Mouse (Mus musculus) heart, adult 2 months (tissue): Measurements from ENCODE around the gene Efhd1. TPM values are rescaled to one million over a fixed set of nuclear protein-coding genes. Genes with fewer than 3 reads are reported as not detected.

Experiments used
- DNase-seq, 2 experiments: peaks; one replicate each; pipeline ENCODE4 v3.0.0; 2021
- H3K27ac ChIP-seq: fragments of 200-600 bp; 2 replicates; pipeline ENCODE4 v1.8.1; 2022
- H3K27me3 ChIP-seq: fragments of 200-500 bp; 2 replicates; pipeline ENCODE4 v1.6.1; 2012; ENCODE audit warnings: mild to moderate bottlenecking, low read length, inconsistent platforms, mixed read lengths; ENCODE audit not compliant: control insufficient read depth, insufficient read depth
- H3K36me3 ChIP-seq: fragments of 200-500 bp; 2 replicates; pipeline ENCODE4 v1.6.1; 2012; ENCODE audit warnings: low read length, inconsistent platforms; ENCODE audit not compliant: control insufficient read depth, insufficient read depth
- H3K4me1 ChIP-seq: fragments of 200-500 bp; 2 replicates; pipeline ENCODE4 v1.6.1; 2011; ENCODE audit warnings: low read length; ENCODE audit not compliant: control insufficient read depth, insufficient read depth
- H3K4me3 ChIP-seq: fragments of 200-600 bp; 2 replicates; pipeline ENCODE4 v1.8.1; 2022
- H3K79me2 ChIP-seq: fragments of 200-500 bp; replicated peaks from 2 replicates; pipeline ENCODE4 v1.6.1; 2012; ENCODE audit warnings: mild to moderate bottlenecking, inconsistent platforms, low read length, moderate library complexity, mixed read lengths; ENCODE audit not compliant: control insufficient read depth, insufficient read depth
- H3K9ac ChIP-seq: fragments of 200-500 bp; 2 replicates; pipeline ENCODE4 v1.6.1; 2012; ENCODE audit warnings: low read depth, mild to moderate bottlenecking, control low read depth, inconsistent platforms, low read length, mixed read lengths
- CTCF ChIP-seq: fragments of 200-600 bp; IDR thresholded peaks from 2 replicates; pipeline ENCODE4 v1.8.1; 2022; ENCODE audit warnings: antibody characterized with exemption, mild to moderate bottlenecking, moderate library complexity
- EP300 ChIP-seq: fragments of 200-500 bp; IDR thresholded peaks from 2 replicates; pipeline ENCODE4 v1.6.1; 2011; ENCODE audit warnings: low read depth, low read length, control low read depth; ENCODE audit not compliant: insufficient read depth
- POLR2A ChIP-seq: fragments of 200-500 bp; IDR thresholded peaks from 2 replicates; pipeline ENCODE4 v1.6.1; 2011; ENCODE audit warnings: mild to moderate bottlenecking, low read depth, low read length, control low read depth; ENCODE audit not compliant: insufficient read depth
- WGBS: fragments of 180-500 bp; shearing (Covaris S2); methylation state at CpG from one replicate; pipeline ENCODE4 v1.1.7; 2018; 5-methylcytosine and 5-hydroxymethylcytosine counted together
- intact Hi-C: fragments of 180-260 bp; cut with DNase I; formaldehyde crosslinking; loops from one replicate; pipeline ENCODE4 v1.15.1; 2025
- polyA plus RNA-seq: library from polyadenylated mRNA; depleted of rRNA; stranded (reverse); fragments of >200 nt; gene quantifications from 2 replicates; pipeline ENCODE4 v1.2.3, GENCODE M21; 2012
- total RNA-seq, 2 experiments: library from RNA; stranded (reverse); gene quantifications; 2 replicates each; pipeline ENCODE4 v1.2.3; 2021

Efhd1 gene
- total and polyA plus RNA-seq, 3 experiments = 3.1 to 6.6 (median 5.1) TPM

DNA sequence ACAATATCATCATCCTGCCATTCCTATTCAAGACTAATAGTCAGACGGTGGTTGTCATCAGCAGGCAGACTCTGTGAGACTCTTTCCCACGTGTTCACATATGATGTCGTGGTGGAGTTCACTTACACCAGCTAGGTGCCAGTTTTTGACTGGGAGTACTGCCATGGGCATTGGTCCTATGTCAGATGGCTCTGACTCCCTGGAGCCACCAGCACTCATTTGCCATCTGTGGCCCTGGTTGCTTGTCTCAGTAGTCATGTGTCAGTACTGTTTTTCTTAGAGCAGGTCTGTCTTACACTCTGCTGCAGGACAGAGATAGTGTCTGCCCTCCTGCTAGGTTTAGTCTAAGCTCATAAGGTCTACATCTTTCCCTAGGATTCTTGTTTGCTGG, 37.0 kb upstream of the Efhd1 start:
- intact Hi-C loops = loop anchor here (10.0 kb wide), 1 partner anchor 1162 kb away; the partner anchor contains the start of gene Psmd1
- WGBS = 62% methylated on average over 3 of the region's 3 CpGs
- H3K36me3 ChIP-seq = peaks cover 4% of the 10 kb centered on the region

DNA sequence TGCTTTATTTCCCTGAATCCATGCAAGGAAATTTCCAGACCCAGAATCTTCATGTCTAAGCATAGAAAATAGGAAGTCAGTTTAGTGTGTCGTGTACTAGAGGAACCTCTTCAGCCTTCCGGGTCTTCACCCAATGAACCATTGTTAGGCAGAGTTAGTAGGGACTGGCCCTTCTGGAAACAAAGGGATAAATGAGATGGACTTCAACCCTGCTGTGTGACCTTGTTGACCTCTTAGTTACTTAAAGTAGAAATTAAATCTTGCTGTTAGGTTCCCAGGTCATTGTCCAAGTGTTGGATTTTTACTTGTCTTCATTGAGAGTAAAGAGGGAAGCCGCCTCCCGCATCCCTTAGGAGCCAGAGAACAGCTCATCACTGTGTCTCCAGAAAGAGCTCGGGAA, 33.6 kb upstream of the Efhd1 start:
- Histone ChIP-seq H3K36me3 (peaks cover 2% of the 10 kb centered on the region), H3K27me3 (no peaks in the 10 kb centered on the region), H3K4me3 (no peak overlapping the region), H3K9ac (no peak overlapping the region), H3K4me1 (no peaks in the 10 kb centered on the region), H3K27ac (no peak overlapping the region), H3K79me2 (no peaks in the 10 kb centered on the region)
- WGBS = 85% methylated on average over 5 of the region's 5 CpGs
- no peak for TF ChIP-seq EP300
- no peak for TF ChIP-seq CTCF
- TF ChIP-seq POLR2A = no peak
- intact Hi-C loops = no loop called here
- no peak for DNase-seq

More for the DNA sequence above, 37.0 kb upstream of the Efhd1 start:
- TF ChIP-seq CTCF (no peak), EP300 (no peak), POLR2A (no peak)
- H3K79me2 ChIP-seq = no peaks in the 10 kb centered on the region
- no peaks in the 10 kb centered on the region for H3K4me1 ChIP-seq
- peak in 1 of 2 experiments; percentile 15 for DNase-seq
- no peaks in the 10 kb centered on the region for H3K27me3 ChIP-seq
- no peak overlapping the region for H3K27ac ChIP-seq
- no peak overlapping the region for H3K4me3 ChIP-seq
- H3K9ac ChIP-seq = no peak overlapping the region

DNA sequence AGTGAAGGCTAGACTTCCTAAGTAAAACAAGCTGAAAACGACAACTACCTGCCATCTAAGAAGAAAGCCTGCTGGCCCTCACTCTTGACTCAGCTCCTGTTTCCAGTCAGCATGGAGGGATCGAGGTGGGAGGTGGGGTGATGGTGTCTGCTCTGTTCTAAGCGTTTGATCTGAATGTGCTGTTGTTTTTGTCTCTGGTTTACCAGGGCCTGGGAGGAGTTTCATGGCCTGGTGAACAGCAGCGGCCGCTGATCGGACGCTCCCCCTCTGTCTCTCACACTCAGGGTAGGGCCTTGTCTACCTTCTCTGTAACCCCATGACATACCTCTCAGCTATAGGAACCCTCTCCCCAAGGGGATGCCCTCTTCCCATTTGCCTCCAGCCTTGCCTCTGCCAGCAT, 32.0 kb upstream of the Efhd1 start:
- no peak overlapping the region for H3K4me3 ChIP-seq
- no peak overlapping the region for H3K27ac ChIP-seq
- DNase-seq = no peak
- no peaks in the 10 kb centered on the region for H3K79me2 ChIP-seq
- 82% methylated on average over 7 of the region's 7 CpGs for WGBS
- no peak overlapping the region for H3K9ac ChIP-seq
- H3K4me1 ChIP-seq = no peaks in the 10 kb centered on the region
- TF ChIP-seq CTCF = no peak
- no peak for TF ChIP-seq EP300
- TF ChIP-seq POLR2A = no peak
- H3K27me3 ChIP-seq = no peaks in the 10 kb centered on the region
- H3K36me3 ChIP-seq = no peaks in the 10 kb centered on the region
- intact Hi-C loops = no loop called here

DNA sequence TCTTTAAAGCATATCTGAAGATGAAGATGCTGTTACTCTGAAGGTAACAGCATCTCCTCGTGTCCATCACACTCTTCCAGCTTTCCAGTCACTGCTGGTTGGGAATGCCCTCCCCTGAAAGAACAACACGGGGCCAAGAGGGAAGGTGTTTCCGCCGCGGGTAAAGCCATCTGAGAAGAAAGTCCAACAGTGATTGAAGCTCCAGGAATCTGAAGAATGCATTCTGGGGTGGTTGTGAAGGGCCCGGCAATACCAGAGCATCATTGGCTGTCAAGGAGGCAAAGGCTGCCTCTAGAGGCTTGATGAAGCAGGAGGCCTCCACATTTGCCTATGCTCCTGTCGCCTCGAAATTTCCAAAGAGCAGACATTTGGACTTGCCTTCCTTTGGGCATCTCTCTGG, 25.1 kb upstream of the Efhd1 start:
- H3K9ac ChIP-seq = no peak overlapping the region
- 60% methylated on average over 8 of the region's 8 CpGs for WGBS
- DNase-seq = no peak
- no peak overlapping the region for H3K4me3 ChIP-seq
- no peaks in the 10 kb centered on the region for H3K4me1 ChIP-seq
- no peak overlapping the region for H3K27ac ChIP-seq
- no peak for TF ChIP-seq EP300
- TF ChIP-seq POLR2A = no peak
- no peak for TF ChIP-seq CTCF
- H3K36me3 ChIP-seq = no peaks in the 10 kb centered on the region
- H3K79me2 ChIP-seq = no peaks in the 10 kb centered on the region
- intact Hi-C loops = no loop called here
- H3K27me3 ChIP-seq = no peaks in the 10 kb centered on the region

DNA sequence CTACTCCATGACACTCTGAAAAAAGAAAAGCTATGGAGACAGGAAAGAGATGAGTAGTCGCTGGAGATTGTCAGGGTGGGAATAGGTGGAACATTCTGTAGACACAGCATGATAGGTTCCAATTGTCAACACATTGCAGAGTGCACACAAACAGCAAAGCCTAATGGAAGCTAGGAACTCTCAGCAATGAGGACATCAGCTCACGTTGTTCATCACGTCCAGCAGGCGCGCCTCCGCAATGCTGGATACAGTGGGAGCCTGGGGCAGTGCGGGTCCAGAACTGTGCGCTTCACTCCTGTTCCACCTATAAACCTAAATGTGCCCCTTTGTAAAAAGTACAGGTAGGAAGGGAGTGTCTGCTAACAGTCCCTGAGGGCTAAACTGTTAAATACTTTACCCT, 21.1 kb upstream of the Efhd1 start:
- no peak for TF ChIP-seq POLR2A
- TF ChIP-seq EP300 = no peak
- TF ChIP-seq CTCF = no peak
- Histone ChIP-seq H3K27me3 (no peaks in the 10 kb centered on the region), H3K4me1 (no peaks in the 10 kb centered on the region), H3K36me3 (no peaks in the 10 kb centered on the region), H3K79me2 (no peaks in the 10 kb centered on the region), H3K27ac (no peak overlapping the region), H3K4me3 (no peak overlapping the region), H3K9ac (no peak overlapping the region)
- DNase-seq = no peak
- intact Hi-C loops = loop anchor here (10.0 kb wide), 2 partner anchors 112 to 172 kb away; no protein-coding TSS in a partner anchor
- WGBS = 87% methylated on average over 8 of the region's 8 CpGs

DNA sequence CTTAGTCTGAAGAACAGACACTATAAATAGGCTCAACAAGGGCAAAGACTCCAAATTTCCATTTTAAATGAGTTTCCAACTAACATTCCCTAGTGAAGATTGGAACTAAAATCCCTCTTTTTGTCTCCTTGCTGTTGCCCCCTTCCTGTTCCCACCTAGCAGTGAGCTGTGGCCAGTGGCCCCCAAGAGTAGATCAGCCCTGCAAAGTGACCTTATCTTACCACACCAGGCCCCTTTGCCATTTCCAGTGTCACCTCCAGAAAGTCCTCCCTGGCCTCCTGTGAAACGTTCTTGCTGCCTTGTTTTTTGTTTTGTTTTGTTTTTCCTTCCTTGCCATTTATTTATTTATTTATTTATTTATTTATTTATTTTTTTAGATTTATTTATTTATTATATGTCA, 18.7 kb upstream of the Efhd1 start:
- H3K27ac ChIP-seq = no peak overlapping the region
- no peak overlapping the region for H3K9ac ChIP-seq
- no peak for TF ChIP-seq CTCF
- no peak for TF ChIP-seq EP300
- no peak for TF ChIP-seq POLR2A
- H3K4me1 ChIP-seq = no peaks in the 10 kb centered on the region
- H3K27me3 ChIP-seq = no peaks in the 10 kb centered on the region
- no peaks in the 10 kb centered on the region for H3K36me3 ChIP-seq
- 8% methylated on average over 1 of the region's 1 CpGs for WGBS
- no peaks in the 10 kb centered on the region for H3K79me2 ChIP-seq
- intact Hi-C loops = loop anchor here (10.0 kb wide), 2 partner anchors 109 to 169 kb away; no protein-coding TSS in a partner anchor
- DNase-seq = no peak
- H3K4me3 ChIP-seq = no peak overlapping the region
